In genomic region chr14:27412699-27413098, GRCm38 (mm10) we compare ENCODE assay signal across 29 mouse cellular contexts. TPM values are rescaled to one million over a fixed set of nuclear protein-coding genes. Genes with fewer than 3 reads are reported as not detected.
A peak's percentile ranks its signal among the peaks of the same experiment; 100 is the strongest.
DNase-seq lines count a peak whose midpoint lies in the region; ATAC-seq and TF ChIP-seq lines count a peak whose summit lies in the region.
"Had no signal": no experiment of that assay in that cellular context is flagged by ENCODE, and none has a peak within 500 bp of the region (broad histone marks: within the 10 kb centered on the region; RNA-seq: fewer than 3 reads in every experiment).

No protein-coding gene starts in this region.

- no peak overlapping the region for H3K4me3 ChIP-seq in C2C12 (ENCODE audit: insufficient read depth, poor library complexity, severe bottlenecking)
- no peak overlapping the region for H3K4me3 ChIP-seq in forebrain, embryonic 11.5 days (ENCODE audit: low read depth, low read length)
- no peak overlapping the region for H3K4me3 ChIP-seq in midbrain, embryonic 15.5 days
- H3K4me3 ChIP-seq: embryonic facial prominence, embryonic 15.5 days; forebrain, embryonic 15.5 days; heart, adult 2 months; heart, embryonic 13.5 days; hindbrain, embryonic 12.5 days; limb, embryonic 15.5 days; lung, embryonic 15.5 days; megakaryocyte, embryonic 14.5 days had no signal

- no peaks in the 10 kb centered on the region for H3K4me1 ChIP-seq in forebrain, embryonic 11.5 days (replicated peaks; ENCODE audit: control insufficient read depth, insufficient read depth, low read length)
- H3K4me1 ChIP-seq in midbrain, embryonic 15.5 days = no peaks in the 10 kb centered on the region
- H3K4me1 ChIP-seq: embryonic facial prominence, embryonic 15.5 days; forebrain, embryonic 15.5 days; heart, embryonic 13.5 days; hindbrain, embryonic 12.5 days; limb, embryonic 15.5 days; lung, embryonic 15.5 days had no signal

- ATAC-seq in granulocyte monocyte progenitor cell, adult 5-6 weeks (replicated peaks; ENCODE audit: poor library complexity, severe bottlenecking) = peak; percentile 85
- ATAC-seq in monocyte, adult 5-6 weeks (replicated peaks; ENCODE audit: insufficient number of reproducible peaks, low FRiP score, low TSS enrichment, poor library complexity, severe bottlenecking) = peak; percentile 56
- ATAC-seq in forebrain, embryonic 11.5 days (replicated peaks; ENCODE audit: low FRiP score) = no peak
- ATAC-seq in midbrain, embryonic 15.5 days (replicated peaks) = no peak
- ATAC-seq: forebrain, embryonic 15.5 days; midbrain, embryonic 16.5 days had no signal

- 89% methylated on average over 8 of the region's 8 CpGs for WGBS in forebrain, embryonic 11.5 days
- WGBS in midbrain, embryonic 15.5 days = 86% methylated on average over 8 of the region's 8 CpGs

- no peaks in the 10 kb centered on the region for H3K9me3 ChIP-seq in forebrain, embryonic 11.5 days (ENCODE audit: control insufficient read depth, low read length)
- peaks cover 7% of the 10 kb centered on the region; the same call in 1 of the 2 replicates for H3K9me3 ChIP-seq in midbrain, embryonic 15.5 days
- H3K9me3 ChIP-seq: embryonic facial prominence, embryonic 15.5 days; forebrain, embryonic 15.5 days; hindbrain, embryonic 12.5 days; limb, embryonic 15.5 days; lung, embryonic 15.5 days had no signal

- H3K36me3 ChIP-seq in C2C12 (ENCODE audit: control insufficient read depth, insufficient read depth) = no peaks in the 10 kb centered on the region
- H3K36me3 ChIP-seq in forebrain, embryonic 11.5 days (ENCODE audit: control insufficient read depth, insufficient read depth, low read length) = no peaks in the 10 kb centered on the region
- no peaks in the 10 kb centered on the region for H3K36me3 ChIP-seq in midbrain, embryonic 15.5 days (replicated peaks)
- H3K36me3 ChIP-seq: embryonic facial prominence, embryonic 15.5 days; forebrain, embryonic 15.5 days; heart, embryonic 13.5 days; hindbrain, embryonic 12.5 days; limb, embryonic 15.5 days; lung, embryonic 15.5 days had no signal

- H3K27me3 ChIP-seq in C2C12 (ENCODE audit: control insufficient read depth, insufficient read depth, insufficient read length) = no peaks in the 10 kb centered on the region
- no peaks in the 10 kb centered on the region for H3K27me3 ChIP-seq in forebrain, embryonic 11.5 days (ENCODE audit: control insufficient read depth, insufficient read depth, low read length)
- H3K27me3 ChIP-seq in midbrain, embryonic 15.5 days (replicated peaks) = no peaks in the 10 kb centered on the region
- H3K27me3 ChIP-seq: embryonic facial prominence, embryonic 15.5 days; forebrain, embryonic 15.5 days; heart, embryonic 13.5 days; hindbrain, embryonic 12.5 days; limb, embryonic 15.5 days; lung, embryonic 15.5 days; megakaryocyte, embryonic 14.5 days had no signal

- TF ChIP-seq CTCF in C2C12 (IDR thresholded peaks at IDR 0.05; ENCODE audit: control insufficient read depth, insufficient read depth, insufficient read length) = no peak

- no peak overlapping the region for H3K9ac ChIP-seq in forebrain, embryonic 11.5 days (ENCODE audit: low read length)
- no peak overlapping the region for H3K9ac ChIP-seq in midbrain, embryonic 15.5 days
- H3K9ac ChIP-seq: embryonic facial prominence, embryonic 15.5 days; forebrain, embryonic 15.5 days; heart, embryonic 13.5 days; hindbrain, embryonic 12.5 days; limb, embryonic 15.5 days; liver, embryonic 14.5 days; lung, embryonic 15.5 days had no signal

- peak; percentile 75 for DNase-seq in CD4-positive, CD25-positive, alpha-beta regulatory T cell, adult 2 months (ENCODE audit: low read depth, low spot score)
- DNase-seq in frontal cortex, postnatal 14 days (ENCODE audit: low spot score in 2 of 2) = no peak
- DNase-seq in forebrain, embryonic 11.5 days (ENCODE audit: low spot score) = no peak
- DNase-seq in ovary, postnatal 10 days (ENCODE audit: low spot score) = no peak
- DNase-seq: adrenal gland, adult 8-10 months; B cell, adult 2 months; cerebellum, adult 11-12 months; cerebellum, postnatal 36 days; gastrocnemius, postnatal 14 days; heart, adult 2 months; heart, postnatal 14 days; kidney, adult 18-20 months; left cerebral cortex, postnatal 4 days; right cerebral cortex, postnatal 25 days had no signal

- H3K4me2 ChIP-seq in forebrain, embryonic 11.5 days (ENCODE audit: low read depth, low read length, severe bottlenecking) = no peak overlapping the region
- H3K4me2 ChIP-seq in midbrain, embryonic 15.5 days = no peak overlapping the region
- H3K4me2 ChIP-seq: embryonic facial prominence, embryonic 15.5 days; forebrain, embryonic 15.5 days; heart, embryonic 13.5 days; hindbrain, embryonic 12.5 days; limb, embryonic 15.5 days; lung, embryonic 15.5 days had no signal

- H3ac ChIP-seq in C2C12 (ENCODE audit: control insufficient read depth, insufficient read length, low read depth) = no peak overlapping the region

- H3K27ac ChIP-seq in forebrain, embryonic 11.5 days (ENCODE audit: low read depth, low read length) = no peak overlapping the region
- H3K27ac ChIP-seq in midbrain, embryonic 15.5 days = no peak overlapping the region
- H3K27ac ChIP-seq: embryonic facial prominence, embryonic 15.5 days; forebrain, embryonic 15.5 days; heart, adult 2 months; heart, embryonic 13.5 days; hindbrain, embryonic 12.5 days; kidney, postnatal 0 days; limb, embryonic 15.5 days; liver, embryonic 14.5 days; lung, embryonic 15.5 days; stomach, postnatal 0 days had no signal

- H3K79me3 ChIP-seq in C2C12 (ENCODE audit: low read depth) = no peaks in the 10 kb centered on the region

- H3K79me2 ChIP-seq in C2C12 (ENCODE audit: control insufficient read depth, insufficient read depth) = no peaks in the 10 kb centered on the region

TF ChIP-seq in C2C12, 6 proteins besides CTCF, POLR2A, EP300 and RAD21:
- no peak for TF ChIP-seq FOSL1 (IDR thresholded peaks at IDR 0.05; ENCODE audit: insufficient read depth, low read length, poor library complexity, severe bottlenecking)
- no peak for TF ChIP-seq CEBPB (IDR thresholded peaks at IDR 0.05; ENCODE audit: low read depth)
- no peak for TF ChIP-seq MAX (IDR thresholded peaks at IDR 0.05)
- peak; percentile 46 for TF ChIP-seq MYOD1 (IDR thresholded peaks at IDR 0.05; ENCODE audit: control insufficient read depth, insufficient read length, low read depth)
- TF ChIP-seq MYOG (IDR thresholded peaks at IDR 0.05; ENCODE audit: control insufficient read depth, extremely low read depth, insufficient read length) = no peak
- TF ChIP-seq USF1 (IDR thresholded peaks at IDR 0.05; ENCODE audit: low read depth) = no peak

RNA-seq across cellular contexts. Expression of gene Fam208a, which starts 15.9 kb away (rescaled TPM):
- polyA plus RNA-seq in C2C12 (2012; fragmentation: generic; extraction: Trizol) = 1.7 TPM
- total RNA-seq in granulocyte monocyte progenitor cell, adult 5-6 weeks (2014; fragmentation: Nextera tagmentation) = 28.4 and 32.0 TPM in 2 replicates
- 22.1 and 31.7 TPM in 2 replicates for total RNA-seq in granulocyte monocyte progenitor cell, adult 5-6 weeks (2017)
- 43.6 to 86.7 TPM (median 53.9 TPM) in 3 replicates for total RNA-seq in monocyte, adult 5-6 weeks (2017)
- 13.5 and 17.4 TPM in 2 replicates for polyA plus RNA-seq in forebrain, embryonic 11.5 days (2014; fragmentation: Nextera tagmentation; extraction: Ambion mirVana)
- 16.7 and 18.6 TPM in 2 replicates for polyA plus RNA-seq in midbrain, embryonic 15.5 days (2015; fragmentation: Nextera tagmentation; extraction: Ambion mirVana)

Comparison
In these comparisons a context has a peak if more than half of its experiments do, and no peak if none do; other contexts are left out.
1. ATAC-seq: peak in granulocyte monocyte progenitor cell, adult 5-6 weeks (single experiment) and monocyte, adult 5-6 weeks (single experiment); none in forebrain, embryonic 11.5 days (single experiment) and midbrain, embryonic 15.5 days (single experiment).